Mouse (Mus musculus): ENCODE results near the gene Lyar. TPM values are rescaled to one million over a fixed set of nuclear protein-coding genes. Genes with fewer than 3 reads are reported as not detected.

The Lyar gene
- total RNA-seq, 2 experiments from 2014 or later = 10.7 to 12.1 TPM

GRCm38 (mm10) chr5:38258034-38258772 is 37.9 kb downstream of the Lyar start:
- Histone ChIP-seq H3K4me3 (no peak overlapping the region), H3K27ac (peak overlapping the region; percentile 59)
- intact Hi-C loops (cut with DNase I) = no loop called here
- no peak for DNase-seq (ENCODE audit: extremely low spot score in 1 of 2, low spot score in 2 of 2)
- no peak for TF ChIP-seq CTCF (IDR thresholded peaks at IDR 0.05)

GRCm38 (mm10) chr5:38258773-38259146 is 38.5 kb downstream of the Lyar start:
- no peak overlapping the region for H3K4me3 ChIP-seq
- TF ChIP-seq CTCF (IDR thresholded peaks at IDR 0.05) = no peak
- intact Hi-C loops (cut with DNase I) = no loop called here
- DNase-seq (ENCODE audit: extremely low spot score in 1 of 2, low spot score in 2 of 2) = no peak
- peak overlapping the region; percentile 59 for H3K27ac ChIP-seq

DNA sequence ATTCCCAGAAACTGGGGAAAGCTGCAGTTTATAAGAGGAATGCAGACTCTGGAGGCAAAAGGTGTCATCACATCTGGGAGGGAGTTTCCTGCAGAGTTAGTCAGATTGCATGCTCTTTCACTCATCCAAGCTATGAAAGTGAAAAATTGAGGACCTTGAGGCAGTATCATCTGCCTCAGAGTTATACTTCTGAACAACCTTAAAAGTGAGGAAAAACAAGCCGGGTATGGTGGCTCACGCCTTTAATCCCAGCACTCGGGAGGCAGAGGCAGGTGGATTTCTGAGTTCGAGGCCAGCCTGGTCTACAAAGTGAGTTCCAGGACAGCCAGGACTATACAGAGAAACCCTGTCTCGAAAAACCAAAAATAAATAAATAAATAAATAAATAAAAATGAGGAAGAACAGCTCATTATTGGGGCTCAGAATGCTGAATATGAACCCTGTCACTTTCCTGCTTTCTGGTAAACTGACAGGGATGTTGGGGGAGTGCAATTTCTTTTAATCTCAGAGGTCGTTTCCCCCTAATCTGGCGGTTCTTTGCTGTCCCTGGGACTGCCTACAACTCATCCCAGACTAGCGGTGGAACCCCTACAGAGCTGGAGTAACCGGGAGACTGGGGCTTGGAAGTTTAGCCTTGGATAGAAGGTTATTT is 39.3 kb downstream of the Lyar start:
- peak overlapping the region; percentile 89 for H3K4me3 ChIP-seq
- DNase-seq (ENCODE audit: extremely low spot score in 1 of 2, low spot score in 2 of 2) = no peak
- peak overlapping the region; percentile 95 for H3K27ac ChIP-seq
- no peak for TF ChIP-seq CTCF (IDR thresholded peaks at IDR 0.05)
- intact Hi-C loops (cut with DNase I) = no loop called here

DNA sequence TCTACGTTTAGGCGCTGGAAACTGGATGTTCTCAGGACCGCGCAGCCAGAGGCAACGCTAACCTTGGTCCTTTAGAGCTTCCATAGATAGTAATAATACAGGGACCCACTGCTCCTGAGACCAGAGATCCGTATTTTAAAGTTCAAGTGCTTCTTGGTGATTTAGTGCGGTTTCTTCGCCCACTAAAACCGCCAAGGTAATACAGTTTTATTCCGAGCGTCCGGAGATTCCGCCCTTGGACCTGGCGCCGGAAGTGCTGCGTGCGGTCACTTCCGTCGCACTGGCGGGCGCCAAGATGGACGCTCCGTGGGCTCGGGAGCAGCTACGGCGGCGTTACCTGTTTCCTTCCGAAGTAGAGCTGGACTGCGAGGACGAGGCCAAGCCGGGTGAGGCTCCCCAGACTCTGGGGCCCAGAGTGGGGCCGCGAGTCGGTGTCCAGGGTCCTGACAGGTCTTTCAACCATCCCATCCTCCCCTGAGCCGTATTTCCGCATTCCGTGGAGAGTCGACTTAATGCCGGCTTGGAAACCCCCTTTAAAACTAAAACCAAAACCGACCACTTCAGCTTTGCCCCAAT is 39.9 kb downstream of the Lyar start, which contains the start of gene Tmem128:
TSS of gene Tmem128 (plus strand) at position 79 of the 576 bp plus-strand sequence.
- TF ChIP-seq CTCF (IDR thresholded peaks at IDR 0.05) = no peak
- Histone ChIP-seq H3K4me3 (peak within 1 kb of the TSS; percentile 89), H3K27ac (peak within 1 kb of the TSS; percentile 95)
- DNase-seq (ENCODE audit: extremely low spot score in 1 of 2, low spot score in 2 of 2) = peak; percentile 73 to 74
- intact Hi-C loops (cut with DNase I) = no loop called here

GRCm38 (mm10) chr5:38270942-38271341 is 50.7 kb downstream of the Lyar start:
- no peak overlapping the region for H3K27ac ChIP-seq
- no peak overlapping the region for H3K4me3 ChIP-seq
- no peak for TF ChIP-seq CTCF (IDR thresholded peaks at IDR 0.05)
- intact Hi-C loops (cut with DNase I) = no loop called here
- no peak for DNase-seq (ENCODE audit: extremely low spot score in 1 of 2, low spot score in 2 of 2)

GRCm38 (mm10) chr5:38273831-38274230 is 53.6 kb downstream of the Lyar start:
- intact Hi-C loops (cut with DNase I) = no loop called here
- Histone ChIP-seq H3K27ac (no peak overlapping the region), H3K4me3 (no peak overlapping the region)
- no peak for DNase-seq (ENCODE audit: extremely low spot score in 1 of 2, low spot score in 2 of 2)
- no peak for TF ChIP-seq CTCF (IDR thresholded peaks at IDR 0.05)

GRCm38 (mm10) chr5:38275771-38276170 is 55.5 kb downstream of the Lyar start, which contains the start of gene Otop1:
Otop1 (plus strand) TSS chr5:38275972.
- no peak for DNase-seq (ENCODE audit: extremely low spot score in 1 of 2, low spot score in 2 of 2)
- TF ChIP-seq CTCF (IDR thresholded peaks at IDR 0.05) = no peak
- Histone ChIP-seq H3K4me3 (no peak within 1 kb of the TSS), H3K27ac (no peak within 1 kb of the TSS)
- intact Hi-C loops (cut with DNase I) = no loop called here

DNA sequence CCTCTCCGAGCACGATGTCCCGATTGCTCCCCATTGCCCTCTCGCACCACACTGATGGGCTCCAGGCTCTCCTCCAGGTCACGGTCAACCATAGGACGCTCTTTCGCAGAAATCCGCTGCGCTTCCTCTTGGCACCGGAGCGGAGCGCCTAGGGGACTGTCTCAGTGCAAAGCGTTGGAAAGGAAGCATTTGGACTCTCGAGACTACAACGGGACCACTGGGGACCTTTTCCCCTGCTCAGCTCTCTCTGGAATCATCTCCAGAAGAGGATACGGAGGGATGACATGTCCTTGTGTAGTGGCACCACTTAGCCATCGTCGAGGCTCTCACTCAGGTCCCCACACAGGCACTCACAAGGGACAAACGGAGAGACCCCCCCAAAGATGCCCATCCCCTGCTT is 56.2 kb downstream of the Lyar start:
- H3K27ac ChIP-seq = no peak overlapping the region
- intact Hi-C loops (cut with DNase I) = no loop called here
- H3K4me3 ChIP-seq = no peak overlapping the region
- no peak for DNase-seq (ENCODE audit: extremely low spot score in 1 of 2, low spot score in 2 of 2)
- no peak for TF ChIP-seq CTCF (IDR thresholded peaks at IDR 0.05)

- TF ChIP-seq CTCF (IDR thresholded peaks at IDR 0.05) = no peak
- H3K4me3 ChIP-seq = 0 out of 2 replicates have a peak overlapping the region, but pooled peaks have one; percentile 11
- no peak for DNase-seq (ENCODE audit: extremely low spot score in 1 of 2, low spot score in 2 of 2)
- intact Hi-C loops (cut with DNase I) = no loop called here
- H3K27ac ChIP-seq = no peak overlapping the region
Observed at GRCm38 (mm10) chr5:38277098-38277866, 57.0 kb downstream of the Lyar start.

DNA sequence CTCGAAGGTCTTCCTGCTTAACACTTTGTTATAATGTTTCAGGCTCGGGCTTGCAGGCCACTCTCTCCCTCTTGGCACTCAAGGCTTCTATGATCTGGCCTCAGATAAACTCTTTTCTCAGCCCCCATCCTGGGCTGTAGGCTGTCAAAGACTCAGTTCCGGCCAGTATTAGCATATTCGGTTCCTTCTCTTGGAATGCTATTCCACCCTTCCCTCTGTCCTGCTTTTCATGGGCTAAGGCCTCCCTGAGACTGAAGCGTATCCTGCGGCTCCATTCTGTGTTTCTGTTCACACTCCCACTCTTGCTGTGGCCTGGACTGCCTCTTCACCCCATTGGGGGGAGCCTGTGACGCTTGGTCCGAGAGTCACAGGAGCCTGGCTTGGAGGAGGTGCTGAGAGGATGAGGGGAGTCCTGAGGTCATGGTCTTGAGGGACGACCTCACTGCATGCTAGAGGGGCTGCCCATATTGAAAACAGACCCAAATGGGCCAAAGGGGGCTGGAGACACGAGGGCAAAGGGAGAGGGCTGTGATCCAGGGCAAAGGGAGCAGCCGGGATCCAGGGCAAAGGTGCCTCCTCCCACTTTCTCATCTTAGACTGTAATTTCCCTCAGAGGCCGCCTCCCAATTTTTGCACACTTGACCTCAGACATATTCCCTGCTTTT is 57.8 kb downstream of the Lyar start:
- no peak overlapping the region for H3K27ac ChIP-seq
- TF ChIP-seq CTCF (IDR thresholded peaks at IDR 0.05) = no peak
- no peak overlapping the region for H3K4me3 ChIP-seq
- intact Hi-C loops (cut with DNase I) = no loop called here
- DNase-seq (ENCODE audit: extremely low spot score in 1 of 2, low spot score in 2 of 2) = no peak

- TF ChIP-seq CTCF (IDR thresholded peaks at IDR 0.05) = no peak
- H3K4me3 ChIP-seq = no peak overlapping the region
- H3K27ac ChIP-seq = no peak overlapping the region
- intact Hi-C loops (cut with DNase I) = no loop called here
- DNase-seq (ENCODE audit: extremely low spot score in 1 of 2, low spot score in 2 of 2) = no peak
Observed at GRCm38 (mm10) chr5:38280075-38280474, 59.8 kb downstream of the Lyar start.

Other genes with a start within 250 kb of the Lyar start
- 10 to 100 TPM; 39.2 to 40.9 TPM for gene Stx18, start 181.7 kb upstream of the Lyar start, total RNA-seq (2021)
- 100 to 1,000 TPM; 417 to 506 TPM for gene Nsg1, start 60.6 kb upstream of the Lyar start, total RNA-seq (2021)
- 10 to 100 TPM; 21.1 to 22.9 TPM for gene Zbtb49, start within 50 bp of the Lyar start, total RNA-seq (2021)
- 10 to 100 TPM; 30.1 to 34.1 TPM for gene Tmem128, start 39.7 kb downstream of the Lyar start, total RNA-seq (2021)
- not detected for gene Otop1, start 55.5 kb downstream of the Lyar start, total RNA-seq (2021)
- 1 to 10 TPM; 1.4 to 2.0 TPM for gene Drd5, start 98.9 kb downstream of the Lyar start, total RNA-seq (2021)

All from left cerebral cortex, adult 2 months (tissue).